Mouse (Mus musculus) frontal cortex, postnatal 14 days (tissue): Measurements from ENCODE around the gene Gm19426.
A peak's percentile ranks its signal among the peaks of the same experiment; 100 is the strongest.
"Not testable (repeated sequence)": the region's sequence is repeated elsewhere in the genome, so short reads cannot be mapped to it uniquely, and the experiment has no call there.

Source experiments
- DNase-seq, 2 experiments: peaks; one replicate each; pipeline ENCODE4 v3.0.0; 2022; ENCODE audit warnings: low spot score in 2 of 2

Gene Gm19426

GRCm38 (mm10) chr2:84750115-84750514 lies 6.7 kb upstream of the Gm19426 start:
- DNase-seq: no peak

DNA sequence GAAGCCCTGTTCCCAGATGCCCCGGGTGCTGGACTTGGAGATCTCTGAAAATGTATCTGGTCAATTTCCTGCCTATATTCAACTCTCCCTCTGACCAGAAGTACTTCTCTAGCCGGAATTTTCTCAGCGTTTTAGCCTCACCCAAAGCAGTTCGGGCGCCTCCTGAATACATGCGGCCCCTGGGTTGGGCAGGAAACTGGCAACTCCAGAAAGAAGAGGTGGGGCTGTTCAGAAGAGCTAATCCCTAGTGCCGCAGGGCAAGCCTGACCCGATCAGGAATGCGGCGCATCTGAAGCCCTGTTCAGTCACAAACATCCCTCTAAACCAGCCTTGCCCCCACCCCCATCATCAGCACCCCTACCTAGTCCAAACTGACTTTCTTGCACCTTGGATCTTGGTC lies 671 bp upstream of the Gm19426 start:
- no peak for DNase-seq

DNA sequence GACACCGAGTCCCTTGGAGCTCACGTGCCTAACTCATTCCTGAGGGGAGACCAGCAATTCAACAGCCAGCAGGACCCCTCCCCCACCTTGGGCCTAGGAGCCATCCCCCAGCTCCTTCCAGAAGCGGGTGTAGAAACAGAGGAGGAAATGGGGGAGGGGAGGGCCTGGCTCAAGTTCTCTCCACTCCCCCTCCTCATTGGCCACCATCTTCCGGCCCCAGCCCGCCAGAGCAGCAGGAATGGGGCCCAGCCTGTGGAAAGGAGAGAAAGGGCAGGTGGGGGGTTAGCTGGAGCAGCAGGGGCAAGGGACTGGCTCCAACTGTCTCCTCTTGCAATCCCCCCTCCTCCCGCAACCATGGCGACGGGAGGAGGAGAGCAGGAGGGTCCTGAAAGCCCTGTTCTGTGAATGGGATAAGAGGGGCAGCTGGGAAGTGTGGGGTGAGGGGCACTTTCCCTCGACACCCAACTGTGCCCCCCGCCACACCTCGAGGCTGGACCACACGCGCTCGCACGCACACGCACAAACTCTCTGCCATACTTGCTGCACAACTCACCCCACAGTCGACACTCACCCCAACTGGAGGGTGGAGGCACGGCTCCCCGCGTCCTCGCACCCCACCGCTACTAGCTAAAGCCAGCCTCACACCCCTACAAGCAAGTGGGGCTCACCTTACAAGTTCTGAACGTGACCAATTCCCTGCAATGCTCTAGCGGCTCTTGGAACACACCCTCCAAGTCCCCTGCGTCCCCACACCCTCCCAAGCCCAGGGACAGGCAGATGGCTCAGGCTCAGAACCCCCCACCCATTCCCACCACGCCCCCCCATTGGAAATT lies 788 bp downstream of the Gm19426 start:
- DNase-seq: peak in 1 of 2 experiments; percentile 18

DNA sequence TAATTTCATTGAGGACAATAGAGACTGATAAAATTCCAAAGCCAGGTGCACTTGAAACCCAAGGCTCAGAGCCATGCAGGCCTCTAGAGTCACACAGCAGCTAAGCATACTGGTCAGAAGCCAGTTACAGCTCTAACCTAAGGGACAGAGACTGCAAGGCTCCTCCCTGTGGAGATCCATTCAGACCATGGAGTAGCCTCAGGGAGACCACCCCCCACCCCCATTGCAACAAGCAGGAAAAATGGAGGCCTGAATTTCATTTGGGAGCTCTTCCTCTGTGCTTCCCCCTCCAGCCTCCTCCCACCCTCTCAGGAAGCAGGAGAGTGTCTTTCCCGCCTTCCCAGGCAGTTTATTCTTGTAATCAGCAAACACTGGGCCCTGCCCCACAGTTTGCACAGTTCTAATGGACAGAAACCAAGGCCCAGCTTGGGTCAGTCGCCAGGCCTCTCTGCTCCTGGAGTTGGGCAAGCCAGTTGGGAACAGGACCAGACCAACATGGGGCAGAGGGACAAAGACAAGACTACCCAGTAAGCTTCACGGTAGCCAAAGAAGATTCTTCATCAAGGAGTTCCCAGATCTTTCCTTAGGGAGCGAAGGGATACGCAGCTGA lies 1.5 kb downstream of the Gm19426 start:
- DNase-seq: no peak

DNA sequence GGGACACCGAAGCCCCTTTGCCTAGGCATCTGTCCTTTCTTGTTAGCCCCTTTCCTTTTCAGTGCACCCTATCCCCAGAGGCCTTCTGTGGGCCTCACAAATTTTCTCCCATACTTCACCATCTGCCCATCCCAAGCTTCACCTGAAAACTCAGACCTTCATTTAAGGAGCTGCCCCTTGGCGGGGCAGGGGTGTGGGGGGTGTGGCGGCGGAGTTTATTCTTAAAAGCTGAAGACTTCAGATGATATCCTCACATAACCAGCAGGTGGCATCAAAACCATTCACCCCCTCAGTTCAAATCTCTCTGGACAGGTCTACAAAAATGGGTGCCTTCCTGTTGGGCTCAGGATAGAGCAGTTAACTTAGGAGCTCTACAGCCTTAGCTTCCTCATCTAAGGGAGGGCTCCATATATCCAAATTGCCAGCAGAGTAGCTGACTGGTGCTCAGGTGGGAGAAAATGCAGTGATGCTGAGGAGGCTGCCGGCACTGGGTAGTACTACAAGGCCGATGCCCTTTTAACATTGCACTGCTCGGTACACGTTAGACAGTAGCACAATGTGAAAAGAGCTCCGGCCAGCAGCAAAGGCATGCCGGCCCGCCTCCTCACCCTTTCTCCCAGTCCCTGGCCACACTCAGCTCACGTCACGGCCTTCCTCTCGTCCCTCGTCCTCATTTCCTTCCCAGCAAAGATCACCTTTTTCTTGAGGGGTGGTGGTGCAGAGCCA lies 2.7 kb downstream of the Gm19426 start:
- no peak for DNase-seq

- DNase-seq: no peak
Measured at GRCm38 (mm10) chr2:84738271-84738911, 5.1 kb downstream of the Gm19426 start.

GRCm38 (mm10) chr2:84737451-84737925 lies 6.0 kb downstream of the Gm19426 start:
- no peak for DNase-seq

- no peak for DNase-seq
Measured at GRCm38 (mm10) chr2:84736312-84737161, 6.9 kb downstream of the Gm19426 start.

DNA sequence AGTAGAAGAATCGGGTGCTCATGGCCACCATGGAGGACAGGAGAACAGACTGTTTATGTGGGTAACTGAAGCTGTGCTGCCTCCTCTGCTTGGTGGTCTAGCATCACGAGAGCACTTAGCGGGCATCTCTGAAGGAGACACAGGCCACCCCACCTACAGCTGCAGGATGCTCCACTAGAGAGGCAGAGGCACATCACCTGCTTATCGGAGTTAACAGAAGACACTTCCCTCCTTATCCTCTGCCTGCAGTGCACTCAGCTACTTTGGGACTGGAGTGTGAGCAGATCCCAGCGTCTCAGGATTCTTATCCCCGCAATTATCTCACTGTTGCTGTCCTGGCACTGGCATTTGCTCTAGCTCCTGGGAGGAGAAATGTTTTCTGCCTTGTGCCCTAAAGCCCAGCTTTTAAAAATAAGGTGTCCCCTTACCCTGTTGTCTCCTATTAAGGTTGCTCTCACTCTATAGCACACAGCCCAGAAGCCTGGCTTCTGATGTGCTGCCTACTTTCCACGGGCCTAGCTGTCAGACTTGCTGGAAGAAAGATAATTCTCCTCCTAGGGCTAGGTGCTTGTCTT lies 8.0 kb downstream of the Gm19426 start:
- no peak for DNase-seq

DNA sequence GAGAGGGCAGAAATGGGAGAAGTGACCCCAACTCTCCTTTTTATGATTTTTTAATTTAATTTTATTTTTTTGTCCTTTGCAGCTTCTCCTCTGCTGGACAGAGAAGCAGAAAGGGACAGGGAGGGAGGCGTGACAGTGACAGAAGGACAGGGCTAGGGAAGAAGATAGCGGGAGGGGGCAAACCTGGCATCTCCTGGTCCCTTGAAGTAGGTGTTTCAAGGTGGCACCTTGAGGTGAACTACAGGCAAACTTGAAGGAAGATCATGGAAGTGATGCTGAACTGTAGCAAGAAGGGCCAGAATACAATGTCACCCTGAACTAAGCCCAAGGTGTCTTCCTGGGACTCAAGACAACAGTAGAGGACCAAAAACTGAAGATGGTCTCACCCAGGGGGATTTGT lies 8.5 kb downstream of the Gm19426 start:
- DNase-seq: no peak

- DNase-seq: peak in 1 of 2 experiments; percentile 12
Measured at GRCm38 (mm10) chr2:84734351-84734864, 9.0 kb downstream of the Gm19426 start.

DNA sequence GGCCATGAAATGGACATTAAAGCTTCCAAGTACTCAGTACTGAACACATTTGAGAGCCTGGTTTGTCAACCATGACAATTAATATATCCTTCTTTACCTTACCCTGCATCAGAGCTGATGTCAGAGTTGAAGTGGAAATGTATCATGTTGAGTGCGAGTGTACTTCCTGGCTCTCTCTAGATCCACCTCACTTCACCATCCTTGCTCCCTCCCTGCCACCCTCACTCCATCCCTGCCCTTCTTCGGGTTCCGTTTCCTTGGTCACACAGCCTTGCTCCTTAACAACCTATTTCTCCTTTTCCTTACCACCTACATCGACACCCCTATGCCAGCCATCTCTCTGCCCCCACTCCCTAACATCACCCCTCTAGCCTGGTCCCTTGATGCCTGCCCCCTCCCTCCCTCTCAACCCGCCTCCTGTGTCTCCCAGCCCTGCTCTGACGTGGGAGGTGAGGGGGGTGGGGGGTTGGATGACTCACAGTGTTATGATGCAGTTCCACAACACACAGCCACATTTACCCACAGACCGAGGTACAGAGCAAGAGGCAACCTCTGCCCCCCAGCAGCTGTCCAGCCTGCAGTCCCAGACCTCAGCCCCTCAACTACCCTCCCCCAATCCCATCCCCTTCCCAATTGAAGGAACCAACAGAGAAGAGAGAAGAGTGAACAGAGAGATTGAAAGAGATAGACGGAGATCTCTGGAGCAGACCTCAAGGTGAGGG lies 9.7 kb downstream of the Gm19426 start, which contains the start of gene Ypel4:
Gene Ypel4 (plus strand): TSS at position 480 of the 722 bp plus-strand sequence.
- DNase-seq: peak; percentile 51 to 59

DNA sequence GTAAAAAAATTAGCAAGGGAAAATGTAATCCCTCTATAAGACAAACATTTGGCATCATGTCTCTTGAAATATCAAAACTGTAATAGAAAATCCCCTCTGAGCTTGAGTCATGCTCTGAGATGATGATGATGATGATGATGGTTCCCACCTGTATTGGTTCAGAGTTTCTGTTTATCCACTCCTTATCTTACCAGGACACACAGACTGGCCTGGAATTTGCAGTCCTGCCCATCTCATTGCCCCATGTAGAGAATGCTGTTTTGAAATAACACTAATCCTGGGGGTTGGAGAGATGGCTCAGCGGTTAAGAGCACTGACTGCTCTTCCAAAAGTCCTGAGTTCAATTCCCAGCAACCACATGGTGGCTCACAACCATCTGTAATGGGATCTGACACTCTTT lies 11.1 kb downstream of the Gm19426 start:
- DNase-seq: no peak

DNA sequence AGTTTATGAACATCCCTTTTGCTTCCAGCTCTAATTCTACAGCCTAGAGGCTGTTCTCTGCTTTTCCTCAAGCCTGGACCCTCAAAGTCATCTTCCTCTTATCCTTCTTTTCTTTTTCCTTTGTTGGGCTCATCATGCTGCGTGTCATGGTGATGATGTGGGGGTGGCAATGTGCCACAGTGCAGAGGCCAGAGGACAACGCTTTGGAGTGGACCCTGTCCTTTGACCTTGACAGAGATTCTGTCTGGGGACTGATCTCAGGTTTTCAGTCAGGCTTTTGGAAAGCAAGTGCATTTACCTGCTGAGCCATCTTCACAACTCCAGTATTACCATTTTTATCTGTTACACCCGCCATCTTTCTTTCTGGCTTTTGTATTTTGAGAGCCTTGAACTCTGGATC lies 12.2 kb downstream of the Gm19426 start:
- no peak for DNase-seq

GRCm38 (mm10) chr2:84728191-84728590 lies 15.3 kb downstream of the Gm19426 start:
- not testable (repeated sequence) for DNase-seq

- peak; percentile 92 to 94 for DNase-seq
Measured at GRCm38 (mm10) chr2:84727172-84727858, 16.1 kb downstream of the Gm19426 start, which contains the start of gene Clp1. Gene Clp1, minus strand, starts transcription at chr2:84727350.

DNA sequence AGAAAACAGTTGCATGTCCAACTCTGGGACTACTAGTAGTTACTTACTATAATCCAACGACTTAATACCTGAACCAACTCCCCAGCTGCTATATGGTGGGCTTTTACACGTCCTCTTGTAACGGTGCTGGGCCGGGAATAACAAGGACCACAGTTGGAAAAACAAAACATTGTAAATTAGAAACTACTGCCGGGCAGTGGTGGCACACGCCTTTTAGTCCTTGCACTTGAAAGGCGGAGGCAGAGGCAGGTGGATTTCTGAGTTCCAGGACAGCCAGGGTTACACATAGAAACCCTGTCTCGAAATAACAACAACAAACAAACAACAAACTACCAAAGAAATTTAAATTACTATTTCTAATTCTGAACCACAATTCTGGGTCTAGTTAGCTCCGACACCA lies 16.7 kb downstream of the Gm19426 start:
- no peak for DNase-seq

DNA sequence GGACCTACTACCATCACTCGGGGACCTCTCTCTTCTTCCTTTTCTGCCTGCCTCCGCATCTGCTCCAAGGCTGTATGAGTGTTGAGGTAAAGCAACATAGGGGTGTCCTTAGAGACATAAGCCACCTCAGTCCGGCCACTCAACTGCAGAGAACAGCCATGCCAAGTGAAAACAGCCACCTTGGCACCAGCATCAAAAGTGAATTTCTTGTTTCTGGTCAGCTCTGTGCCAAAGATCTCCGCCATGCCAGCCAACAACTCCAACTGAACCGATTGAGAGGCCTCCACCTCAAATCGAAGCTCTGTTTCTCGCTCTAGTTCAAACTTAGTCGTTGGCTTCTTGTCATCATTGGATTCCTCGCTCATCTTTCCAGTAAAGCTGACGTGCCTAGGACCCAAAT lies 17.7 kb downstream of the Gm19426 start:
- no peak for DNase-seq

DNA sequence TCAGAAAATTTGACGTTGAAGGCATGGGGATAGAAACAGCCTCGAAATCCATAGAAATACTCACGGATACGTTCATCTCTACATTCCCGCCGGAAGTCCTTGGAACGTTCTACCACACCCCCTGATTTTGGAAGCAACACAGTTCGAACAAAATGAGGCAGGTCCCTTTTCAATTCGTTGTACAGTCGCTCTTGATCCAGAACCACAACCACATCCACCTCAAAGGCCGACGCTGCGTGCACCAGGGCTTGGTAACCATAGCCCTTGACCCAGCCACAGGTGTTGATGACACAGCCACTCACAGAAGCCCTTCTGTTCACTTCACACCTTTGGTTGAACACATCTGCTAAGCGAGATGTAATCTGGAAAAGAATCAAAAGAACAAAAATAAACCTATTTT lies 19.6 kb downstream of the Gm19426 start:
- no peak for DNase-seq
